Mouse (Mus musculus) midbrain, postnatal 0 days (tissue): ENCODE results near the gene Slx4. TPM values are rescaled to one million over a fixed set of nuclear protein-coding genes. Genes with fewer than 3 reads are reported as not detected.

Experiments used
- ATAC-seq: fragments of 200-750 bp; cut with Nextera tagmentation; 2 replicates; pipeline ENCODE4 v1.8.0; 2017; ENCODE audit warnings: moderate number of reproducible peaks, mild to moderate bottlenecking, moderate TSS enrichment, moderate library complexity; ENCODE audit not compliant: low FRiP score
- DNase-seq: peaks from one replicate; pipeline ENCODE4 v3.0.0-alpha.2; 2015; ENCODE audit warnings: low spot score
- H3K27ac ChIP-seq: fragments of 300-500 bp; sonication (generic); 2 replicates; pipeline ENCODE4 v1.5.1; 2014; ENCODE audit warnings: low read depth, mild to moderate bottlenecking, low read length, mixed read lengths
- H3K27me3 ChIP-seq: fragments of 300-500 bp; sonication (generic); 2 replicates; pipeline ENCODE4 v1.6.1; 2014; ENCODE audit warnings: low read length, control low read depth, mixed read lengths; ENCODE audit not compliant: insufficient read depth
- H3K36me3 ChIP-seq: fragments of 300-500 bp; sonication (generic); 2 replicates; pipeline ENCODE4 v1.6.1; 2014; ENCODE audit warnings: low read length, control low read depth, mixed read lengths; ENCODE audit not compliant: insufficient read depth
- H3K4me1 ChIP-seq: fragments of 300-500 bp; sonication (generic); 2 replicates; pipeline ENCODE4 v1.6.1; 2014; ENCODE audit warnings: mild to moderate bottlenecking, control low read depth, antibody characterized with exemption, low read length, mixed read lengths; ENCODE audit not compliant: insufficient read depth
- H3K4me2 ChIP-seq: fragments of 300-500 bp; sonication (generic); 2 replicates; pipeline ENCODE4 v1.6.1; 2014; ENCODE audit warnings: low read depth, mild to moderate bottlenecking, low read length, mixed read lengths; ENCODE audit not compliant: poor library complexity, severe bottlenecking
- H3K4me3 ChIP-seq: fragments of 300-500 bp; sonication (generic); 2 replicates; pipeline ENCODE4 v1.5.1; 2014; ENCODE audit warnings: low read depth, mild to moderate bottlenecking, low read length, moderate library complexity
- H3K9ac ChIP-seq: fragments of 300-500 bp; sonication (generic); replicated peaks from 2 replicates; pipeline ENCODE4 v1.6.1; 2014; ENCODE audit warnings: mild to moderate bottlenecking, low read length, moderate library complexity, mixed read lengths; ENCODE audit not compliant: poor library complexity, severe bottlenecking
- H3K9me3 ChIP-seq: fragments of 300-500 bp; sonication (generic); 2 replicates; pipeline ENCODE4 v1.6.1; 2016; ENCODE audit warnings: low read length, control low read depth
- CTCF ChIP-seq: IDR thresholded peaks from 2 replicates; pipeline ENCODE4 v1.5.1; 2016; ENCODE audit warnings: antibody characterized with exemption, mild to moderate bottlenecking
- WGBS: fragments of 180-500 bp; shearing (Covaris S2); extraction: QIAGEN DNeasy Blood & Tissue Kit; methylation state at CpG from one replicate; pipeline ENCODE4 v1.1.7; 2014; 5-methylcytosine and 5-hydroxymethylcytosine counted together
- polyA plus RNA-seq: library from polyadenylated mRNA; unstranded; fragments of >200 nt; fragmentation: Nextera tagmentation; extraction: Ambion mirVana; gene quantifications from 2 replicates; pipeline ENCODE4 v1.2.1, GENCODE M21; 2015
- total RNA-seq: library from RNA; depleted of rRNA; stranded (reverse); fragments of >200 nt; gene quantifications from 2 replicates; pipeline ENCODE4 v1.2.3, GENCODE M21; 2014

The Slx4 gene
- total and polyA plus RNA-seq, 2 experiments from 2014 or later: 19.3 to 48.4 TPM

DNA sequence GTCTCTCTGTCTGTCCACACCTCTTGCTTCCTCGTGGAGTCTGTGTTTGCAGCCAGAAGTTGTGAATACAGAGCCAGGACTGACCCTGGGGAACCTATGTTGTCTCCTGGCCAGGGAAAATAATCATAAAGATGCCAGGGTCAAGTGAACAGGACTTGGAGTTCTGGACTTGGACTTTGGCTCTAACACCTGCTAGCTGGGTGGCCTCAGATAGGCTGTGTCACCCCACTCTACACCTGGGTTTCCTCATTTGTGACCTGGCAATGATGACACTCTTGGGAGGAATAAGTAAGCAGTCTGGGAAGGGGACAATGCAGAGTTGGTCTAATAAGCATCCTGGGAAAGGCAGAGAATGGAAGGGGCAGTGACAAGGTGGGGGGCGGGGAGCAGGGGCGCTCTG lies 38.0 kb downstream of the Slx4 start:
- no peak for ATAC-seq
- Histone ChIP-seq H3K36me3 (no peaks in the 10 kb centered on the region), H3K9ac (no peak overlapping the region), H3K4me2 (no peak overlapping the region), H3K27ac (no peak overlapping the region), H3K27me3 (no peaks in the 10 kb centered on the region), H3K4me3 (no peak overlapping the region), H3K9me3 (no peaks in the 10 kb centered on the region), H3K4me1 (no peaks in the 10 kb centered on the region)
- DNase-seq: no peak
- no peak for TF ChIP-seq CTCF
- WGBS: 85% methylated on average over 3 of the region's 3 CpGs

DNA sequence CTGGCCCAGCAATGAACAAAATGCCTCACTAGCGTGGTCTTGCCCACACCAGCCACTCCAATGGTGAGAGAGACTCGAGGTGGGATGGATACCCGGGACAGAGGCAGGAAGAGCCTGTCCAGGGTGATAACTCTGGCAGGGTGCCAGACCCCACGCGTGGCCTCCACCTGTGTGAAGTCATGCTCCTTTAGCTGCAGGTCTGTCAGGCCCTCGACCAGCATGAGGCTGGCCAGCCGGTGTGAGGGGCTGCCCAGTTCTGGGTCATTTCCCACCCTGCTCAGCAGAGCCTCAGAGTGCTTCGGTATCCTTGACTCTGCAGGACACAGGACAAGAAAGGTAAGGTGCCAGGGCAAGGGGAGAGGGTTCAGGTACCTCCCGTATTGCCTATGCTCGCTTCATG lies 38.6 kb downstream of the Slx4 start:
- DNase-seq: no peak
- H3K36me3 ChIP-seq: no peaks in the 10 kb centered on the region
- no peak for ATAC-seq
- H3K27me3 ChIP-seq: no peaks in the 10 kb centered on the region
- no peak overlapping the region for H3K4me2 ChIP-seq
- H3K9ac ChIP-seq: no peak overlapping the region
- no peak for TF ChIP-seq CTCF
- H3K4me3 ChIP-seq: no peak overlapping the region
- H3K4me1 ChIP-seq: no peaks in the 10 kb centered on the region
- 76% methylated on average over 10 of the region's 10 CpGs for WGBS
- no peak overlapping the region for H3K27ac ChIP-seq
- H3K9me3 ChIP-seq: no peaks in the 10 kb centered on the region

DNA sequence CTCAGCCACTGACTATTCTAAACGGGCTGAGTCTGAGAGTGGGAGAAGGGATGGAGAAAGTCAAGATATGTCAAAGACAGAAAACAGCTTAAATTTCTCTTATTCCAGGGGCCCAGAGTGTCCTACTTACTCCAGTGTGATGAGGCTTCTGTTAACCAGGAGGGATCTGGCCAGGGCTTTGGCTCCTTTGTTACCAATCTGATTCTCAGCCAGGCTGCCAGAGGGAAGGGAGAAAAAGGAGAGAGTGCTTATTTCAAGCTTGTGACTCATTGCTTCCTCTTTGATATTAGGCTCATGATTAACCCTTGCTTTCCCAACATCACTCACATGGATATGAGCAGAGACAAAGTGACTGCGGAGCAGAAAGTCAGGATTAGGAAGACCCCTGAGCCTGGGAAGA lies 44.3 kb downstream of the Slx4 start:
- no peak for ATAC-seq

DNA sequence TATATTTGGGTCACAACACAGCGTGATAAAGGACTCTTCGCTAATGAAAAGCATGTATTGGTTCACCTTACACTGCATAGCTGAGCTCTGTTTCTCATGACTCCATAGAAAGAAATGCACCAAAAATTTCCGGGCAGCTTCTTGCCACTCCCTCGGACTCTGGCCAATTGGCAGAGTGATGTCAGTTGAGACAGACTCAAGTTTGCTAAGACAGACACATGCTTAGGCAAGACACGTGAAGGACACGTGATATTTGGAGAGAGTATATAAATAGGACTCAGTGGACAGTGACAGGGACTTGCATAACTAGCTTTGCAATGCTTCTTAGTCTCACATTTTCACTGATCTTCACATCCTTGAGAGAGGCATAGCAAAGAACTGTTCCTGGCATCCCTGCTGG lies 47.2 kb downstream of the Slx4 start:
- no peak overlapping the region for H3K4me3 ChIP-seq
- DNase-seq (no peak), ATAC-seq (no peak)
- H3K4me2 ChIP-seq: no peak overlapping the region
- H3K36me3 ChIP-seq: no peaks in the 10 kb centered on the region
- H3K27me3 ChIP-seq: no peaks in the 10 kb centered on the region
- WGBS: 87% methylated on average over 6 of the region's 6 CpGs
- no peak for TF ChIP-seq CTCF
- no peak overlapping the region for H3K9ac ChIP-seq
- no peaks in the 10 kb centered on the region for H3K9me3 ChIP-seq
- H3K4me1 ChIP-seq: no peaks in the 10 kb centered on the region; the same call in 1 of the 2 replicates
- H3K27ac ChIP-seq: no peak overlapping the region

More for the DNA sequence above, 44.3 kb downstream of the Slx4 start:
- H3K4me3 ChIP-seq: no peak overlapping the region
- DNase-seq: no peak
- H3K36me3 ChIP-seq: no peaks in the 10 kb centered on the region
- H3K9ac ChIP-seq: no peak overlapping the region
- no peak overlapping the region for H3K4me2 ChIP-seq
- TF ChIP-seq CTCF: no peak
- no peaks in the 10 kb centered on the region; the same call in 1 of the 2 replicates for H3K4me1 ChIP-seq
- no peak overlapping the region for H3K27ac ChIP-seq
- no peaks in the 10 kb centered on the region for H3K9me3 ChIP-seq
- no peaks in the 10 kb centered on the region for H3K27me3 ChIP-seq
- WGBS: 66% methylated on average over 2 of the region's 2 CpGs

DNA sequence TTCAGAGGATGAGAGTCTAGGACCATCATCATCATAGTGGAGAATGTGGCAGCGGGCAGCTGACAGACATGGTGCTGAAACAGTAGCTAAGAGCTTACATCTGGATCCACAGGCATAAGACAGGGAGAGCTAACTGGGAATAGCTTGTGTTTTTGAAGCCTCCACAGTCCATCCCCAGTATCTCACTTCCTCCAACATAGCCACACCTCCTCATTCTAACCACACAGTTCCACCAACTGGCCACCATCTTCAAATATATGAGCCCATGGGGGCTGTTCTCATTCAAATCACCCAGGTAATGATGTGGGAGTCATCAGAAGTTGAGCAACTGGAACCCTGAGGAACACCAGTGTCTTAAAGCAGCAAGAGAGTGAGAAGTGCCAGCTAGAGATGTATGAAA lies 52.4 kb downstream of the Slx4 start:
- WGBS: 92% methylated on average over 1 of the region's 1 CpGs

DNA sequence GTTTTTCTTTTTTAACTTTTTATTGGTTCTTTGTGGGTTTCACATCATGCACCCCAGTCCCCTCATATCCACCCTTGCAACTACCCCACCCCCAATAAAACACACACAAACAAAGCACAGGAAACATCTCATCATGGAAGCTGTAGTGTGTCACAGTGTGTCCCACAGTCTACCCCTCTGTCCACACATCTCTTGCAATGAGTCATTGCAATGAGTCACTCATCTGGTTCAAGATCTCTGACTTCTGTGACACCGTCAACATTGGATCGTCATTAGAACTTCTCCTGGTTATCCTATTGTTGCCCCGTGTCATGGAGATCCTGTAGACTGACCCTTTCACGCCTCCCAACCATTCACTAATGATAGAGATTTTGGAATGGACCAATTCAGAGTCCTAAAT lies 68.9 kb downstream of the Slx4 start:
- Histone ChIP-seq H3K9ac (no peak overlapping the region), H3K36me3 (peaks cover 67% of the 10 kb centered on the region), H3K27ac (no peak overlapping the region), H3K4me2 (no peak overlapping the region), H3K9me3 (no peaks in the 10 kb centered on the region), H3K4me3 (no peak overlapping the region), H3K4me1 (no peaks in the 10 kb centered on the region), H3K27me3 (no peaks in the 10 kb centered on the region)
- DNase-seq (no peak), ATAC-seq (no peak)
- 94% methylated on average over 4 of the region's 4 CpGs for WGBS
- no peak for TF ChIP-seq CTCF

More for the DNA sequence above, 52.4 kb downstream of the Slx4 start:
- H3K4me1 ChIP-seq: no peaks in the 10 kb centered on the region; the same call in 1 of the 2 replicates
- no peak overlapping the region for H3K4me3 ChIP-seq
- no peak overlapping the region for H3K4me2 ChIP-seq
- H3K27ac ChIP-seq: no peak overlapping the region
- H3K9ac ChIP-seq: no peak overlapping the region
- H3K9me3 ChIP-seq: no peaks in the 10 kb centered on the region
- H3K27me3 ChIP-seq: no peaks in the 10 kb centered on the region
- no peaks in the 10 kb centered on the region for H3K36me3 ChIP-seq
- ATAC-seq (no peak), DNase-seq (no peak)
- TF ChIP-seq CTCF: no peak
